Comparison of ENCODE assay signal across 17 mouse cellular contexts in the genomic region with DNA sequence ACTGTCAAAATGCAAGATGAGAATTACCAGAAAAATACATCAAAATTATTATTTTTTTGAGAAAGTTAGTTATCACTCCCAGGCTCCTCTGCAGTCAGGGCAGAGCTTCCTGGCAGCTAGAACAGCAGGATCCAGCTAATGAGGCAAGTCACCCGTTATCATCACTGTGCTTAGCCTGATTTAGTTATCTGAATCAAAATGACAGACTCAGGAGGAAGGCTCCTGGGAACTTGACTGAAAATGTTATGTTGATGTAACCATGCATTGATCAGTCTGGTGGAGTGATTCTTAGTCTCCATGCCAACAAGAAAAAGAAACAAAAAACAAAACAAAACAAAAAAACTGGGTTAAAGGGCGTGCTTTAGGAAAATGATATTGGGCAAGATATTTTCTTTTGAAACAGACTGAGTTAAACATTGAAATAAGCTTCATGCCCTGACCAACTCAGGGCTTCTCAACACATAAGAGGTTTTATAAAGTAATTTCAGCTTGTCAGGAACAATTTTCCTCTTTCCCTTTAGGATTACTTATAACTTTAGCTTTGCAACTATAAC.
DNase-seq lines count a peak whose midpoint lies in the region; ATAC-seq lines count a peak whose summit lies in the region.
"Had no signal": no experiment of that assay in that cellular context is flagged by ENCODE, and none has a peak within 500 bp of the region (broad histone marks: within the 10 kb centered on the region; RNA-seq: fewer than 3 reads in every experiment).

No protein-coding gene starts in this region.

- H3K9me3 ChIP-seq in hindbrain, embryonic 11.5 days (ENCODE audit: control insufficient read depth, low read length) = no peaks in the 10 kb centered on the region
- no peaks in the 10 kb centered on the region for H3K9me3 ChIP-seq in hindbrain, embryonic 12.5 days (replicated peaks)
- H3K9me3 ChIP-seq in forebrain, embryonic 13.5 days (replicated peaks) = no peaks in the 10 kb centered on the region
- H3K9me3 ChIP-seq in midbrain, embryonic 15.5 days = no peaks in the 10 kb centered on the region
- H3K9me3 ChIP-seq: embryonic facial prominence, embryonic 15.5 days; liver, embryonic 13.5 days; neural tube, embryonic 13.5 days had no signal

- no peak overlapping the region for H3K4me3 ChIP-seq in hindbrain, embryonic 11.5 days (ENCODE audit: low read depth, low read length)
- no peak overlapping the region for H3K4me3 ChIP-seq in hindbrain, embryonic 12.5 days
- no peak overlapping the region for H3K4me3 ChIP-seq in forebrain, embryonic 13.5 days
- H3K4me3 ChIP-seq in midbrain, embryonic 15.5 days = no peak overlapping the region
- H3K4me3 ChIP-seq: embryonic facial prominence, embryonic 15.5 days; heart, adult 2 months; liver, embryonic 13.5 days; neural tube, embryonic 13.5 days had no signal

- no peak overlapping the region for H3K9ac ChIP-seq in hindbrain, embryonic 11.5 days (ENCODE audit: low read depth, low read length)
- H3K9ac ChIP-seq in hindbrain, embryonic 12.5 days = no peak overlapping the region
- H3K9ac ChIP-seq in forebrain, embryonic 13.5 days = no peak overlapping the region
- H3K9ac ChIP-seq in midbrain, embryonic 15.5 days = no peak overlapping the region
- H3K9ac ChIP-seq: embryonic facial prominence, embryonic 15.5 days; liver, embryonic 13.5 days; neural tube, embryonic 13.5 days had no signal

- peak; percentile 69; the same call in 1 of the 2 replicates for ATAC-seq in hindbrain, embryonic 11.5 days (ENCODE audit: low FRiP score)
- ATAC-seq in hindbrain, embryonic 12.5 days (ENCODE audit: low FRiP score) = no peak
- ATAC-seq in forebrain, embryonic 13.5 days = peak; percentile 73; the same call in 1 of the 2 replicates
- ATAC-seq in midbrain, embryonic 15.5 days (replicated peaks) = peak; percentile 84

- H3K4me1 ChIP-seq in hindbrain, embryonic 11.5 days (replicated peaks; ENCODE audit: control insufficient read depth, insufficient read depth, low read length) = no peaks in the 10 kb centered on the region
- H3K4me1 ChIP-seq in hindbrain, embryonic 12.5 days = no peaks in the 10 kb centered on the region
- H3K4me1 ChIP-seq in forebrain, embryonic 13.5 days = peaks cover 4% of the 10 kb centered on the region; the same call in 1 of the 2 replicates
- H3K4me1 ChIP-seq in midbrain, embryonic 15.5 days = no peaks in the 10 kb centered on the region
- H3K4me1 ChIP-seq: embryonic facial prominence, embryonic 15.5 days; liver, embryonic 13.5 days; neural tube, embryonic 13.5 days had no signal

- no peak overlapping the region for H3K27ac ChIP-seq in hindbrain, embryonic 11.5 days (ENCODE audit: low read depth, low read length)
- H3K27ac ChIP-seq in hindbrain, embryonic 12.5 days = no peak overlapping the region
- no peak overlapping the region for H3K27ac ChIP-seq in forebrain, embryonic 13.5 days
- H3K27ac ChIP-seq in midbrain, embryonic 15.5 days = no peak overlapping the region
- H3K27ac ChIP-seq: embryonic facial prominence, embryonic 15.5 days; heart, adult 2 months; liver, embryonic 13.5 days; neural tube, embryonic 13.5 days had no signal

- WGBS in hindbrain, embryonic 11.5 days = 36% methylated on average over 2 of the region's 2 CpGs
- 31% methylated on average over 2 of the region's 2 CpGs for WGBS in hindbrain, embryonic 12.5 days
- WGBS in forebrain, embryonic 13.5 days = 26% methylated on average over 2 of the region's 2 CpGs
- 35% methylated on average over 2 of the region's 2 CpGs for WGBS in midbrain, embryonic 15.5 days

- no peak overlapping the region for H3K4me2 ChIP-seq in hindbrain, embryonic 11.5 days (replicated peaks; ENCODE audit: low read depth, low read length)
- no peak overlapping the region for H3K4me2 ChIP-seq in hindbrain, embryonic 12.5 days (replicated peaks)
- H3K4me2 ChIP-seq in forebrain, embryonic 13.5 days = no peak overlapping the region
- no peak overlapping the region for H3K4me2 ChIP-seq in midbrain, embryonic 15.5 days
- H3K4me2 ChIP-seq: embryonic facial prominence, embryonic 15.5 days; liver, embryonic 13.5 days; neural tube, embryonic 13.5 days had no signal

- no peaks in the 10 kb centered on the region for H3K36me3 ChIP-seq in hindbrain, embryonic 11.5 days (ENCODE audit: control insufficient read depth, insufficient read depth, low read length)
- no peaks in the 10 kb centered on the region for H3K36me3 ChIP-seq in hindbrain, embryonic 12.5 days
- H3K36me3 ChIP-seq in forebrain, embryonic 13.5 days (ENCODE audit: poor library complexity, severe bottlenecking) = no peaks in the 10 kb centered on the region
- no peaks in the 10 kb centered on the region for H3K36me3 ChIP-seq in midbrain, embryonic 15.5 days (replicated peaks)
- H3K36me3 ChIP-seq: embryonic facial prominence, embryonic 15.5 days; liver, embryonic 13.5 days; neural tube, embryonic 13.5 days had no signal

- no peaks in the 10 kb centered on the region for H3K27me3 ChIP-seq in hindbrain, embryonic 11.5 days (ENCODE audit: control insufficient read depth, insufficient read depth, low read length)
- H3K27me3 ChIP-seq in hindbrain, embryonic 12.5 days = no peaks in the 10 kb centered on the region
- H3K27me3 ChIP-seq in forebrain, embryonic 13.5 days = no peaks in the 10 kb centered on the region
- no peaks in the 10 kb centered on the region for H3K27me3 ChIP-seq in midbrain, embryonic 15.5 days (replicated peaks)
- H3K27me3 ChIP-seq: embryonic facial prominence, embryonic 15.5 days; liver, embryonic 13.5 days; neural tube, embryonic 13.5 days had no signal

- peak; percentile 6 for DNase-seq in hindbrain, embryonic 11.5 days (ENCODE audit: low spot score)
- peak; percentile 12 for DNase-seq in NIH3T3 (ENCODE audit: low read depth)
- no peak for DNase-seq in lung, postnatal 14 days
- no peak for DNase-seq in heart, postnatal 4 days
- DNase-seq: cerebellum, postnatal 36 days; heart, adult 2 months; heart, postnatal 14 days; kidney, adult 18-20 months; liver, embryonic 13.5 days; lung, postnatal 10 days; spleen, adult 18-20 months; thymus, postnatal 14 days had no signal

Comparison
In these comparisons a context has a peak if more than half of its experiments do, and no peak if none do; other contexts are left out.
1. DNase-seq: peak in hindbrain, embryonic 11.5 days (single experiment) and NIH3T3 (single experiment); none in lung, postnatal 14 days (single experiment) and heart, postnatal 4 days (single experiment).